Mouse (Mus musculus) layer of hippocampus, adult 9-10 months (tissue): ENCODE results near the gene Flt1.

Experiments
- DNase-seq: peaks from one replicate; pipeline ENCODE4 v3.0.0; 2022; ENCODE audit warnings: low spot score

Flt1 gene

GRCm38 (mm10) chr5:147551879-147552627, 173.8 kb downstream of the Flt1 start:
- DNase-seq, result no peak

GRCm38 (mm10) chr5:147549016-147549755, 176.6 kb downstream of the Flt1 start:
- no peak for DNase-seq

- DNase-seq, result no peak
Observed at GRCm38 (mm10) chr5:147545731-147546241, 180.0 kb downstream of the Flt1 start.

DNA sequence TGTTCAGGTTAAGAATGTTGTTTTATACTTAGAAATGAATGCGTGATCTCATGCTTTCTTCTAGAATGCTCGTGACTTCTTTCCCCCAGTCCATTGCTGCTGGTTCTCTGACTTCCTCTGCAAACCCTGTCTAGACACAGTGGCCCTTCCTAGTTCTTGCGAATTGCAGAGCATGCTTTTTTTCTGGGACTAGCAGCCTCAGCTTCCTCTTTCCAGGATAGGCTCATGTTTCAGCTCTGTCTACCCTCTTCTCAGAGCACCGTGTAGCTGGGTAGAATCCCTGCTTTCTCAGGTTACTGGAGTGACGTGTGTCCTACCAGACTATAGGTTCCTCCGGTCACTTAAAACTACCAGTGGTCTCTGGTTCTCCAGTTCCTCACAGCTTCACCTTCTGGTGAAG, 183.5 kb downstream of the Flt1 start:
- DNase-seq, result no peak

DNA sequence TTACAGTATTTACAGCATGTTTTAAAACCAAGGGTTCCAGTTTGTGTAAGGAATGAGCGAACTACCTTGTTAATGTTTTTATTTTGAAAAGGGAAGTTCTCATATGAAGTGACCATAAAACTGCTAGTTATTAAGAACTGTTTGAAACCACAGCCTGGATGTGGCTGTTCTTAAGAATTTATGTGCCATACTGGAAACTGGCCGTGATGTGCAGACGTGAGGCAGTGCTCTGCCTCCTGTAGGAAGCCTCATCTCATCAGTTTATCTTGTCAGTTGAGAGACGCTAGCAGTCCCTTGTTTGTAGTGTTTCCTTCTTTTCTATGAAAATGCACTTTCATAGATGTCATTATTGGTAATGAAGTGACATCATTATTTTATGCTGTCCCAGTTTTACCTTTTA, 186.0 kb downstream of the Flt1 start:
- DNase-seq, result no peak

DNA sequence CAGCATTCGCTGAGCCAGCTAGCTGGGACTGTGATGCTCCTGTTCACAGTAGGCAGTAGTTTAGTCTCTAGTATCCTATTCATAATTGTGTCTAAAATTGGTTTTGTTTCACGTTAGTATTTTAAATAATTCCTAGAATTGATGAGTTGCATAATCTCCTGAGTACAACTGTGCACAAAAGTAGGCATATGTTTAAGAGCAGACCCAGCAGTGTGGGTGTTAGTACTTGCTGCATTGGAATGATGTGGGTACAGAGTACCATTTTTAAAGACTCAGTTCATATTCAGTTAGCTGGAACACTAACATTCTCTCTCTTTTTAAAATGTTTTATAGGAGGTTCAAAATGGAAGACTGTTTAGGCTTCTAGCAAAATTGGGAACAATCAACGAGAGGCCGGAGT, 186.4 kb downstream of the Flt1 start:
- peak; percentile 61 for DNase-seq

- no peak for DNase-seq
Observed at GRCm38 (mm10) chr5:147532031-147532430, 193.8 kb downstream of the Flt1 start.

DNA sequence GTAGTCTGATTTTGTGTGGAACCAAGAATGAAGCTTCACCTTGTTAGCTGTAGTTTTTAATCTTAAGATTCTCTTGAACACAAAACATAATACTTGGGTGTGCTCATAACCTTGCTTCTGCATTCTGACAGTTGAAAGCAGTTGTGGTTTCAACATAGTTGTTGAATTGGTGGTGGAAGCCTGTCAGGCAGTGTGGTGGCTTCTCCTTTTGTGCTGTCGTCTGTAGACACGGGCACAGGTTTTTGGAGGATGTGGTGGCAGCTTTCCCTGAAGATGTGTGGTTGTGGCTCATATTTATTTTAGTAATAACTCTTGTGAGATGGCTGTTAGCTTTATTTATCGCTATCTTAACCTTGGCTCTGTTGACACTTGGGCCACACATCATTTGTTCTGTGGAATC, 198.0 kb downstream of the Flt1 start:
- DNase-seq, result no peak

DNA sequence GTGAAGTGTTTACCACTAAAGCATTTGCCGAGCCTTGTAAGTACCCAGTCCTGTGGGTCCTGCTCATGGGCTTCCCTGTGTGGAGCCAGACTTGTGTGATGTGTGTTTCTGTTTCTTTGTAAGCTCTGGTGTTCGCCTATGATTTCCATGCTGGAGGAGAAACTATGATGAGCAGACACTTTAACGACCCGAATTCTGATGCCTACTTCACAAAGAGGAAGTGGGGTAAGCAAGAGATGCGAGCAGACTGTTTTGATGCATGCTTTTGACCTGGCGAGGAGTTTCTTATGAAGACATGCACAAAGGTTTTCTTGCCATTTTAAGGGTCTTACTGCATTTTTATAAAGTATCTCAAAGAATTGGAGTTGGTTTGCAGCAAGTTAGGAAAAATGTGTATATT, 198.8 kb downstream of the Flt1 start:
- no peak for DNase-seq
